Mouse (Mus musculus) mammary gland, adult 2 months (tissue): ENCODE data around the gene Syt17. TPM values are rescaled to one million over a fixed set of nuclear protein-coding genes. Genes with fewer than 3 reads are reported as not detected.

Experiments
- polyA plus RNA-seq: library from polyadenylated mRNA; depleted of rRNA; stranded (reverse); fragments of >200 nt; gene quantifications from 2 replicates; pipeline ENCODE4 v1.2.3, GENCODE M21; 2012; ENCODE audit warnings: low replicate concordance; rRNA removed

Gene Syt17
- polyA plus RNA-seq: 1.6 and 1.8 TPM in 2 replicates

DNA sequence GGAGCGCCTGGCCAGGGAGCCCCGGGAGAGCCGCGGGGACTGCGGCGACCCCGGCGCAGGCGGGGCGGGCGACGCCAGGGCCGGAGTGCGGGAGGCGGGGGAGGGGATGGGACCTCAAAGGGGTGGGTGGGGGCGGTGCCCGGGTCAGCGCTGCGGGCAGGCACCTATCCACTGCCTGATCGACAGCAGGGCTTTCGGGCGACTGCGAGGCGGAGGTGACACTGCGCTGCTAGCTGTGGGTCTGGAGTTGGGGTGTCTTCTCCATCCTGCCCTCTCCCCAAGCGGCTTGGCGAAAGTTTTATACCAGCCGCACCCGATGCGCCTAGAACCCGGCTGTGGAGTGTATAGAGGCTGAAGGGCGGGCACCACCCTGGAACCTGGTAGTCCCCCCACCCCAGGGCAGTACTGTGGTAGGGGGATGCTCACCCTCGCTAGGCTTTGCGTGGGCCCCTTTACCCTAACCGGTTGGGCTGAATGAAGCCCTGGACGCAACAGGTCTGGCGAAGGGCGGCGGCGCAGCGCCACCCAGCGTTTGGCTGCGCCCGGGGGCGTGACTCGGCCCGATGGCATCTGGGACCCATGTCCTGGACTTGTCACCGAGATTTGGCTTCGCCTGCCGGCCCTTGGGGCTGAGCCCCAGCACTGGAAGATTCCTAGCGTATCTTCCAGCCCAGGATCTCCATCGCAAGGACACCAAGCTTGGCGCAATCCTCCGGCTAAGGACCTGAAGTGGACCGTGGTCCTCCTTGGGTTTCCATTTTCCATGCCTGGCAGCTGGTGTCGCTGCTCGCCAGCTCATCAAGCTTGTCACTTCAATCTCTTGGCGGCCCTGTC lies at the start of gene Syt17:
Gene Syt17, minus strand, starts transcription at position 89 of the 834 bp plus-strand sequence.

DNA sequence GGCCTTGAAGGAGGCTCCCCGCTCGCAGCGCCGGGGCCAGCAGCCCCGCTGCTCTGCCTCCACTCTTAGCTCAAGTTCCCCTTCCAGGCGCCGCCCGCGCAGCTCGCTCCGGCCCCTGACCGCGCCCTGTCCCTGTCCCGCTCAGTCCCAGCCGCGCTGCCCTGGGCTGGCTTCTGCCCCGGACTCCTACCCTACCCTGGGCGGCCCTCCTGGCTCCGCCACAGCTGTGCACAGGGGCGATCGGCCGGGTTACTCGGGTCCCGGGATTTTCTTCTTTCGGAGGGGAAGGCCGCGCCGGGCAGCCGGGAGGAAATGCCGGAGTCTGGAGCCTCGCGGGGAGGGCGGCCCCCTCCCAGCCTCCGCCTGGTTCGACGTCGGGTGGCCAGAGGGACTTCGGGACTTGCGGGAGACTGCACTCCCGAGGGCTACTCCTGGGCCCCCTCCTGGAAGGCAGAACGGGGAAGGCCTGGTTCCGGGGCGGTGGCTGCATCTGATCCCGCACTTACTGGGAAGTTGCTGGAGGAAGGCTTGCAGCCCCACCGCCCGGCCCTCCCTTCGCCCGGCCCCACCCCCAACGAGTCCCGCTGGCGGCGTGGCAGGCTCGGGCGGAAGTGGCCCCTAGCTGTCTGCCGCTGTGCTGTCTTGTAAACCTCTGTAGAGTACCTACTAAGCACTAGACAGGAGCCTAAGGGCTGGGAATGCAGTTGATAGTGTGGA lies 43.6 kb upstream of the Syt17 start, which contains the start of gene Itpripl2:
Gene Itpripl2, minus strand, starts transcription at position 545 of the 717 bp plus-strand sequence.

Other genes starting within 250 kb of the Syt17 start
- gene Smg1, start 204.6 kb downstream of the Syt17 start, polyA plus RNA-seq: 39.3 and 39.5 TPM in 2 replicates
- 16.8 and 32.7 TPM in 2 replicates for gene Itpripl2, start 43.8 kb upstream of the Syt17 start, polyA plus RNA-seq
- gene Coq7, start 85.1 kb upstream of the Syt17 start, polyA plus RNA-seq: 43.3 and 46.7 TPM in 2 replicates
- 0.42 and 2.3 TPM in 2 replicates for gene Tmc7, start 136.5 kb upstream of the Syt17 start, polyA plus RNA-seq
- gene Tmc5, start 149.1 kb upstream of the Syt17 start, polyA plus RNA-seq: 0.32 and 1.0 TPM in 2 replicates